Mouse (Mus musculus) heart, adult 2 months (tissue): ENCODE results near the gene Gfpt1.

Experiments
- CTCF ChIP-seq: fragments of 200-600 bp; IDR thresholded peaks from 2 replicates; pipeline ENCODE4 v1.8.1; 2022; ENCODE audit warnings: antibody characterized with exemption, mild to moderate bottlenecking, moderate library complexity
- EP300 ChIP-seq: fragments of 200-500 bp; IDR thresholded peaks from 2 replicates; pipeline ENCODE4 v1.6.1; 2011; ENCODE audit warnings: low read depth, low read length, control low read depth; ENCODE audit not compliant: insufficient read depth
- POLR2A ChIP-seq: fragments of 200-500 bp; IDR thresholded peaks from 2 replicates; pipeline ENCODE4 v1.6.1; 2011; ENCODE audit warnings: mild to moderate bottlenecking, low read depth, low read length, control low read depth; ENCODE audit not compliant: insufficient read depth

DNA sequence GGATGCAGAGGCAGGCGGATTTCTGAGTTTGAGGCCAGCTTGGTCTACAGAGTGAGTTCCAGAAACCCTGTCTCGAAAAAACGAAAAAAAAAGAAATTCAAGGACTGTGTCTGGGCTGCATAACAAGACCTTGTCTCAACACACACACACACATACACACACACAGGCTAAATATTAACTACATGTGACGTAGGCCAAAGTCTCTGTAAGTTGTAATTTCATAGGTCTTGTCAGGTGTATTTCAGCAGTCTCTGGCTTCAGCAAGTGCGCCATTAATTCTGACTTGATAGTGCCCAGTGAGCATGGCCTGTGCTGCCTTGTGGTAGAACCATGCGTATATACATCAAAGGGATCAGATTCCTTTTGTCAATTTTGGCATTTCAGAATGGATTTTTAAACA is 40.7 kb upstream of the Gfpt1 start:
- TF ChIP-seq CTCF: no peak
- TF ChIP-seq POLR2A: no peak
- no peak for TF ChIP-seq EP300
